Mouse (Mus musculus): ENCODE measurements around the gene Slc27a3. TPM values are rescaled to one million over a fixed set of nuclear protein-coding genes. Genes with fewer than 3 reads are reported as not detected.
"Not testable (repeated sequence)": the region's sequence is repeated elsewhere in the genome, so short reads cannot be mapped to it uniquely, and the experiment has no call there.

The Slc27a3 gene
- polyA plus RNA-seq, 1 experiment = 0.72 TPM

DNA sequence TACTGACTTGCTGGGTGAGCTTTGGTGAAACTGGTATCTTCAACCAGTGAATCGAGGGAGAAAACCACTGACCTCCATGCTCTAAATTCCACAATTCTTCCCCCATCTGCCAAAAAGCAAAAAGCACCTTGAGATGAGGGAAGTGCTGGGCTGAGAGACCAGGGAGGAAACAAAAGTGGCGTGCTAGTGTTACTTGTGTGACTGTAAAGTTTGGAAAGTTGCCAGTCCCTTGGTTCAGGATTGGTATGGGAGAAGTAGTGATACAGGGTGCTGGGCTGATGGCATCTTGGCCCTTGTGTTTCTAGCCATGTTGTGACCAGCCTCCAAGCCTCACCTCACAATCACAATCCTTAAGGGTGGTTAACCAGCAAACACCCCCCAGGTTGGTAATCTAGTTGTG, 27.4 kb downstream of the Slc27a3 start:
- Histone ChIP-seq H3K27ac (ENCODE audit: insufficient read depth, low read depth, low read length) (no peak overlapping the region), H3K4me3 (ENCODE audit: insufficient read depth, low read length) (no peak overlapping the region)
- TF ChIP-seq CTCF (IDR thresholded peaks at IDR 0.05; ENCODE audit: low read depth, low read length) (no peak), POLR2A (IDR thresholded peaks at IDR 0.05; ENCODE audit: borderline replicate concordance, low read depth, low read length) (no peak)

DNA sequence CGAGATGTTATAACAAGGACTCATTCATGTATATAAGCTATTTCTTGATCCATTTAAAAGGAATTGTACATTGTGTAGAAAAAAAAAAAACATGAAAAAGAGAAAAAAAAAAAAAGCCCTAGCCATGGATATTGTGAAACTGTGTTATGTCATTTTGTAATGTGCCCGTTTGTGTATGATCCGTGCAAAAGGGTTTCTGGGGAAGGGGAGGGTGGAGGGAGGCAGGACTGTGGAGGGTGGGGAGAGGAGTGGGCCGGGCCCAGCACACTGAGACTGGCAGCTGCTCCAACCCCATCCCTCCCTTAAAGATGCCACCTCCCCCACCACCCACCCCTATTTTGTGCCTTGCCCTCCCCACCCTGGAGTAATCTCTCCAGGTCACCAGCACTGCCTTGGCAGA, 28.3 kb downstream of the Slc27a3 start:
- H3K4me1 ChIP-seq (ENCODE audit: control insufficient read depth, insufficient read depth, low read length) = peaks cover 30% of the 10 kb centered on the region
- TF ChIP-seq POLR2A (IDR thresholded peaks at IDR 0.05; ENCODE audit: borderline replicate concordance, low read depth, low read length) (no peak), CTCF (IDR thresholded peaks at IDR 0.05; ENCODE audit: low read depth, low read length) (no peak)
- H3K4me3 ChIP-seq (ENCODE audit: insufficient read depth, low read length) = no peak overlapping the region
- H3K27ac ChIP-seq (ENCODE audit: insufficient read depth, low read depth, low read length) = no peak overlapping the region

More for the DNA sequence above, 27.4 kb downstream of the Slc27a3 start:
- peaks cover 30% of the 10 kb centered on the region for H3K4me1 ChIP-seq (ENCODE audit: control insufficient read depth, insufficient read depth, low read length)

DNA sequence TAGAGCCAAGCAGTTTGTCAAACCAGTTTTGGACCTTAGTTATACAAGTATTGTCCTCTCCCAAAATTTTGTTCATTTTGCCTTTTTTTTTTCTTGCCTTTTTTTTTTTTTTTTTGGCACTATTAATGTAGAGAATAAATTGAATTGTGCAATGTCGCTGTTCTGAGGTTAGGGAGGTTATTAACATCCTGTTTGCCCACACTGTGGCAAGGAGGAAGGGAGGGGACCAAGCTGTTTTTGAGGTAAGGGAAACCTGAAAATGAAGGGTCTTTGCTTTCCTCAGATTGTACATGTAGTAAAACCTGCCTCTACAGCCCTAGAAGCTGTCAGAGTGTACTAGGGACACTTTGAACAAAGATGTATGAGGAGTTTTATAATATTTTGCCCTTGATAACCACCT, 30.5 kb downstream of the Slc27a3 start:
- H3K27ac ChIP-seq (ENCODE audit: insufficient read depth, low read depth, low read length) = no peak overlapping the region
- H3K4me1 ChIP-seq (ENCODE audit: control insufficient read depth, insufficient read depth, low read length) = peaks cover 30% of the 10 kb centered on the region
- TF ChIP-seq POLR2A (IDR thresholded peaks at IDR 0.05; ENCODE audit: borderline replicate concordance, low read depth, low read length) (no peak), CTCF (IDR thresholded peaks at IDR 0.05; ENCODE audit: low read depth, low read length) (no peak)
- H3K4me3 ChIP-seq (ENCODE audit: insufficient read depth, low read length) = no peak overlapping the region

DNA sequence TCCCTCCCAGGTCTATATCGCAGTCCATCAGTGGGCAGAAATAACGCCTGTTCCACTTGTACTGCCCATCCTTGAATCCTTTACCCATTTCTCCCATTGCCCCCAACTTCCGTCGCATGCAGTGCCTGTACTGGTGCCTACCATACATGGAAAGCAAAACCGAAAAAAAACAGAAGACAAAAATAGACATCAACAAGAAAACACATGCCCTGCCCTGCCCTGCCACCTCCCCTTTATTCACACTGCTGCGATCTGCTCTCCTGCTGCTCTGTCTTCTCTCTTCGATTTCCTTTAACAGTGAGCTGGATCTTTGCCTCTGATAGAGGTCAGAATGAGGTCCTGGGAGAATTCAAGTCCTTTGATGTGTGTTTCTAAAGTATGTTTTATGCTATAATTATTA, 31.8 kb downstream of the Slc27a3 start:
- Histone ChIP-seq H3K4me1 (ENCODE audit: control insufficient read depth, insufficient read depth, low read length) (peaks cover 30% of the 10 kb centered on the region), H3K4me3 (ENCODE audit: insufficient read depth, low read length) (no peak overlapping the region), H3K27ac (ENCODE audit: insufficient read depth, low read depth, low read length) (no peak overlapping the region)
- TF ChIP-seq POLR2A (IDR thresholded peaks at IDR 0.05; ENCODE audit: borderline replicate concordance, low read depth, low read length) (no peak), CTCF (IDR thresholded peaks at IDR 0.05; ENCODE audit: low read depth, low read length) (no peak)

DNA sequence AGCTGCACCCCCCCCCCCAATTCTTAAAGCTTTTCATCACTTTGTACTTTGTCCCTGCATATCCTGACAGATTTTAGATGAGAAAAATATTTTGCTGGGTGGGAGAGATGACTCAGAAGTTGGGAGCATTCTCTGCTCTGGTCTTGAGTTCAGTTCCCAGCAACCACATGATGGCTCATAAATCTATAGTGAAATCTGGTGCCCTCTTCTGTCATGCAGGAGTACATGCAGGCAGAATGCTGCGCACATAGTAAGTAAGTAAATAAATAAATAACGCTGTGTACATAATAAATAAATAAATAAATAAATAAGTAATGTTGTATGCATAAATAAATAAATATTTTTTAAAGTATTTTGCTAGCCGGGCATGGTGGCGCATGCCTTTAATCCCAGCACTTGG, 41.9 kb downstream of the Slc27a3 start:
- TF ChIP-seq CTCF (IDR thresholded peaks at IDR 0.05; ENCODE audit: low read depth, low read length) (no peak), POLR2A (IDR thresholded peaks at IDR 0.05; ENCODE audit: borderline replicate concordance, low read depth, low read length) (no peak)
- H3K4me1 ChIP-seq (ENCODE audit: control insufficient read depth, insufficient read depth, low read length) = 0 out of 2 replicates have a peak, but pooled peaks cover 2% of the 10 kb centered on the region
- no peak overlapping the region for H3K4me3 ChIP-seq (ENCODE audit: insufficient read depth, low read length)
- no peak overlapping the region for H3K27ac ChIP-seq (ENCODE audit: insufficient read depth, low read depth, low read length)

DNA sequence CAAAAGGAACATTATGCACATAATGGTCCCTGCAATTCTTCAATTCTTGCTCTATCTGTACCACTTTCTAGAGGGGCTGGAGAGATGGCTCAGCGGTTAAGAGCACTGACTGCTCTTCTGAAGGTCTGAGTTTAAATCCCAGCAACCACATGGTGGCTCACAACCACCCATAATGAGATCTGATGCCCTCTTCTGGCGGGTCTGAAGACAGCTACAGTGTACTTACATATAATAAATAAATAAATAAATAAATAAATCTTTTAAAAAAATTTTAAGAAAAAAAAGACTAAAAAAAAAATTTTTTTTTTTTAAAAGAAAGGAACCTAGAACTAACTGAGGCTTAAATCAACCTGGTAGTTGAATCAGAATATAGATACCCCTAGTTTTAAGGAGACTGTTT, 46.9 kb downstream of the Slc27a3 start:
- H3K4me3 ChIP-seq (ENCODE audit: insufficient read depth, low read length); H3K27ac ChIP-seq (ENCODE audit: insufficient read depth, low read depth, low read length): not testable (repeated sequence)

DNA sequence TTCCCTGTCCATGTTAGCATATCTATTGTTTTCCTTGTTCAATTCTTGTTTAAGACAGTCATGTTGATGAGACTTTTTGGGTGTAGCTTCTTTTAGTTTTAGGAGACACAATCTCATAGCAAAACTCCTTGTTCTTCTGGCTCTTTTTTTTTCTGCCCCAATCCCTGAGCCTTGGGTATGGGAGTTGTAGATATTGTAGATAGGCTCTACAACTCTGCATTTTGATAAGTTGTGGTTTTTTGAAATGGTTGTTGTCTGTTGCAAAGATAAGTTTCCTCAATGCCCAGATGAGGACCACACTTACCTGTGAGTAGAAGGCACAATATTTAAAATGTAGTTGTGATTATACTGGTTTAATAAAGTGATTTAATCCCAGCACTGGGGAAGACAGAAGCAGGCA, 49.6 kb downstream of the Slc27a3 start:
- H3K4me3 ChIP-seq (ENCODE audit: insufficient read depth, low read length) = no peak overlapping the region
- H3K27ac ChIP-seq (ENCODE audit: insufficient read depth, low read depth, low read length) = no peak overlapping the region
- TF ChIP-seq POLR2A (IDR thresholded peaks at IDR 0.05; ENCODE audit: borderline replicate concordance, low read depth, low read length) (no peak), CTCF (IDR thresholded peaks at IDR 0.05; ENCODE audit: low read depth, low read length) (no peak)
- H3K4me1 ChIP-seq (ENCODE audit: control insufficient read depth, insufficient read depth, low read length) = no peaks in the 10 kb centered on the region

More for the DNA sequence above, 46.9 kb downstream of the Slc27a3 start:
- H3K4me1 ChIP-seq (ENCODE audit: control insufficient read depth, insufficient read depth, low read length) = not testable (repeated sequence)

DNA sequence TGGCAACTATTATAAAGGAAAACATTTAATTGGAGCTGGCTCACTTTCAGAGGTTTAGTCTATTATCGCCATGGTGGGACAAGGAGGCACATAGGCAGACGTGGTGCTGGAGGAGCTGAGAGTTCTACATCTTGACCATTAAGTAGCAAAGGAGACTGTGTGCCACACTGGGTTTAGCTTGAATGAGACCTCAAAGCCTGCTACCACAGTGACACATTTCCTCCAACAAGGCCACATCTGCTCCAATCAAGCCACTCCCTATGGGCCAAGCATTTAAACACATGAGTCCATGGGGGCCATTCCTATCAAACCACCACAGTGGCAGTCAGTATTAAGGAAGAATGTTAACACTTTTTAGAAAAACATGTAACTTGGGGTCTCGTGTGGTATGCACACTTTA, 51.5 kb downstream of the Slc27a3 start:
- TF ChIP-seq CTCF (IDR thresholded peaks at IDR 0.05; ENCODE audit: low read depth, low read length) (no peak), POLR2A (IDR thresholded peaks at IDR 0.05; ENCODE audit: borderline replicate concordance, low read depth, low read length) (no peak)
- no peaks in the 10 kb centered on the region for H3K4me1 ChIP-seq (ENCODE audit: control insufficient read depth, insufficient read depth, low read length)
- H3K4me3 ChIP-seq (ENCODE audit: insufficient read depth, low read length) = no peak overlapping the region
- H3K27ac ChIP-seq (ENCODE audit: insufficient read depth, low read depth, low read length) = no peak overlapping the region

DNA sequence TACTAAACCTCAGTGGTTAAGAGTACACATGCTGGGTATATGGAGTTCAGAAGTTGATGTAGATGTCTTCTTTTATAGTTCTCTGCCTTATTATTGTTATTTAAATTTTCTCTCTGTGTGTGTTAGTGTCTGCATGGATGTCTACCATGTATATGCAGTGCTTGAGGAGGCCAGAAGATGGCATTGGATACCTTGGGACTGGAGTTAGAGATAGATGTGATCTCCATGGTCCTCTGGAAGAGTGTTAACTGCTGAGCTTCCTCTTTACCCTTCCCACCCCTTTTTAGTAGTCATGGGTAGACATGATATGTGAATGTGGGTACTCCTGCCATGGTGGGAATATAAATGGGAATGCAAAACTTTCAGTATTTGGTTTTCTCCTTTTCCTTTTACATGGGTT, 54.2 kb downstream of the Slc27a3 start:
- TF ChIP-seq CTCF (IDR thresholded peaks at IDR 0.05; ENCODE audit: low read depth, low read length) = no peak
- TF ChIP-seq POLR2A (IDR thresholded peaks at IDR 0.05; ENCODE audit: borderline replicate concordance, low read depth, low read length) = no peak
- Histone ChIP-seq H3K4me1 (ENCODE audit: control insufficient read depth, insufficient read depth, low read length) (no peaks in the 10 kb centered on the region), H3K4me3 (ENCODE audit: insufficient read depth, low read length) (no peak overlapping the region), H3K27ac (ENCODE audit: insufficient read depth, low read depth, low read length) (no peak overlapping the region)

Other genes starting within 250 kb of the Slc27a3 start
- gene Rps27, start 176.3 kb downstream of the Slc27a3 start, polyA plus RNA-seq (2012; ENCODE audit: insufficient read depth, insufficient read length, missing spikeins) = 946 and 1,891 TPM in 2 replicates
- gene Rab13, start 176.2 kb downstream of the Slc27a3 start, polyA plus RNA-seq (2012; ENCODE audit: insufficient read depth, insufficient read length, missing spikeins) = 19.0 and 23.2 TPM in 2 replicates
- 64.5 and 67.9 TPM in 2 replicates for gene Jtb, start 158.3 kb downstream of the Slc27a3 start, polyA plus RNA-seq (2012; ENCODE audit: insufficient read depth, insufficient read length, missing spikeins)
- gene Creb3l4, start 146.4 kb downstream of the Slc27a3 start, polyA plus RNA-seq (2012; ENCODE audit: insufficient read depth, insufficient read length, missing spikeins) = 1.3 and 2.9 TPM in 2 replicates
- 155 and 159 TPM in 2 replicates for gene Slc39a1, start 141.8 kb downstream of the Slc27a3 start, polyA plus RNA-seq (2012; ENCODE audit: insufficient read depth, insufficient read length, missing spikeins)
- 45.5 and 56.9 TPM in 2 replicates for gene Crtc2, start 135.8 kb downstream of the Slc27a3 start, polyA plus RNA-seq (2012; ENCODE audit: insufficient read depth, insufficient read length, missing spikeins)
- gene Dennd4b, start 124.8 kb downstream of the Slc27a3 start, polyA plus RNA-seq (2012; ENCODE audit: insufficient read depth, insufficient read length, missing spikeins) = 47.7 and 52.9 TPM in 2 replicates
- 45.6 and 48.2 TPM in 2 replicates for gene Gatad2b, start 96.8 kb downstream of the Slc27a3 start, polyA plus RNA-seq (2012; ENCODE audit: insufficient read depth, insufficient read length, missing spikeins)
- gene Ints3, start 43.7 kb upstream of the Slc27a3 start, polyA plus RNA-seq (2012; ENCODE audit: insufficient read depth, insufficient read length, missing spikeins) = 18.9 and 20.4 TPM in 2 replicates
- 0.17 and 0.89 TPM in 2 replicates for gene Npr1, start 75.9 kb upstream of the Slc27a3 start, polyA plus RNA-seq (2012; ENCODE audit: insufficient read depth, insufficient read length, missing spikeins)
- 29.3 and 29.8 TPM in 2 replicates for gene Ilf2, start 86.2 kb upstream of the Slc27a3 start, polyA plus RNA-seq (2012; ENCODE audit: insufficient read depth, insufficient read length, missing spikeins)
- 96.6 and 101 TPM in 2 replicates for gene Snapin, start 101.1 kb upstream of the Slc27a3 start, polyA plus RNA-seq (2012; ENCODE audit: insufficient read depth, insufficient read length, missing spikeins)
- 56.9 and 59.9 TPM in 2 replicates for gene Chtop, start 119.6 kb upstream of the Slc27a3 start, polyA plus RNA-seq (2012; ENCODE audit: insufficient read depth, insufficient read length, missing spikeins)
- 228 and 247 TPM in 2 replicates for gene S100a1, start 124.5 kb upstream of the Slc27a3 start, polyA plus RNA-seq (2012; ENCODE audit: insufficient read depth, insufficient read length, missing spikeins)
- gene S100a13, start 124.5 kb upstream of the Slc27a3 start, polyA plus RNA-seq (2012; ENCODE audit: insufficient read depth, insufficient read length, missing spikeins) = 120 and 139 TPM in 2 replicates
- gene S100a14, start 136.9 kb upstream of the Slc27a3 start, polyA plus RNA-seq (2012; ENCODE audit: insufficient read depth, insufficient read length, missing spikeins) = 0.40 TPM in 1 of 2 replicates, not detected in the other
- 0.50 TPM in 1 of 2 replicates, not detected in the other for gene S100a16, start 147.3 kb upstream of the Slc27a3 start, polyA plus RNA-seq (2012; ENCODE audit: insufficient read depth, insufficient read length, missing spikeins)
- not detected in 2 replicates for gene S100a3, start 170.6 kb upstream of the Slc27a3 start, polyA plus RNA-seq (2012; ENCODE audit: insufficient read depth, insufficient read length, missing spikeins)
- not detected in 2 replicates for gene S100a2, start 200.3 kb upstream of the Slc27a3 start, polyA plus RNA-seq (2012; ENCODE audit: insufficient read depth, insufficient read length, missing spikeins)
- gene Gm42674, start 212.0 kb upstream of the Slc27a3 start, polyA plus RNA-seq (2012; ENCODE audit: insufficient read depth, insufficient read length, missing spikeins) = not detected in 2 replicates
- gene S100a4, start 213.8 kb upstream of the Slc27a3 start, polyA plus RNA-seq (2012; ENCODE audit: insufficient read depth, insufficient read length, missing spikeins) = 2,861 and 3,059 TPM in 2 replicates
- not detected in 2 replicates for gene S100a5, start 218.6 kb upstream of the Slc27a3 start, polyA plus RNA-seq (2012; ENCODE audit: insufficient read depth, insufficient read length, missing spikeins)
- 1,285 and 1,346 TPM in 2 replicates for gene S100a6, start 222.9 kb upstream of the Slc27a3 start, polyA plus RNA-seq (2012; ENCODE audit: insufficient read depth, insufficient read length, missing spikeins)